Mouse (Mus musculus) megakaryocyte-erythroid progenitor cell, adult 5 weeks (primary cell): Measurements from ENCODE around the gene Mmrn2. TPM values are rescaled to one million over a fixed set of nuclear protein-coding genes. Genes with fewer than 3 reads are reported as not detected.

Source experiments
- polyA plus RNA-seq: library from polyadenylated mRNA; stranded (reverse); fragments of >175 nt; gene quantifications from 2 replicates; pipeline ENCODE4 v1.2.3, GENCODE M21; 2012

Mmrn2 gene
- not detected in 2 replicates for polyA plus RNA-seq

GRCm38 (mm10) chr14:34375415-34375904 is at the start of gene Mmrn2:
Gene Mmrn2 (plus strand): TSS chr14:34375465.

DNA sequence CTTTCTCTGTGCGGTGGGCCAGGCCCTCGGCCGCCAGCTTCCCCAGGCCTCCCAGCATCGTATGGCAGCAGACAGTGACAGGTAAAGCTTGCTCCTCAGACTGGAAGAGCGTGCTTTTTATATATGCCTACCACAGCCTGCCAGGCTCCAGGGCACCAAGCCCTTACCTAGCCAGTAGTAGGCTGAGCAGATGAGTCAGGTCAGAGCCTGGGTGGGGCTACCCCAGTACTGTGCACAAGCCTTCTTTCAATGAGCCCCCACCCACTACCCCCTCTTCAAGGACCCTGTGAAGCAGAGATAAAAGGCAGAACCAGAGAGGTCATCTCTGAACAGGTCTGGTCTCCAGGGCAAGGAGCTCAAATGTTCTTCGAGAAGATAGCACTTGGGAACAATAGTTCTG is 20.0 kb upstream of the Mmrn2 start, which contains the start of gene Fam25c:
TSS of gene Fam25c (minus strand) at position 133 of the 400 bp plus-strand sequence.

GRCm38 (mm10) chr14:34374577-34374976 is 688 bp upstream of the Mmrn2 start, which contains the start of gene Sncg:
Gene Sncg (minus strand): TSS chr14:34374789.

Other genes starting within 250 kb of the Mmrn2 start
- gene Npy4r, start 223.0 kb upstream of the Mmrn2 start, polyA plus RNA-seq: not detected in 2 replicates
- gene Gprin2, start 173.8 kb upstream of the Mmrn2 start, polyA plus RNA-seq: 0.04 and 0.74 TPM in 2 replicates
- gene Syt15, start 155.9 kb upstream of the Mmrn2 start, polyA plus RNA-seq: not detected in 2 replicates
- gene Shld2, start 65.0 kb upstream of the Mmrn2 start, polyA plus RNA-seq: 6.7 and 6.9 TPM in 2 replicates
- 102 and 105 TPM in 2 replicates for gene Glud1, start 64.7 kb upstream of the Mmrn2 start, polyA plus RNA-seq
- not detected in 2 replicates for gene Fam25c, start 20.0 kb upstream of the Mmrn2 start, polyA plus RNA-seq
- gene Sncg, start 676 bp upstream of the Mmrn2 start, polyA plus RNA-seq: not detected in 2 replicates
- gene Bmpr1a, start 127.9 kb downstream of the Mmrn2 start, polyA plus RNA-seq: 0.02 and 0.14 TPM in 2 replicates
- not detected in 2 replicates for gene 9230112D13Rik, start 147.3 kb downstream of the Mmrn2 start, polyA plus RNA-seq
- not detected in 2 replicates for gene Ldb3, start 213.2 kb downstream of the Mmrn2 start, polyA plus RNA-seq
- gene Opn4, start 224.7 kb downstream of the Mmrn2 start, polyA plus RNA-seq: not detected in 2 replicates